Mouse (Mus musculus) hindbrain, embryonic 10.5 days (tissue): ENCODE measurements at regions not wholly inside any gene's neighbourhood (a gene's known extent, or its start where the extent isn't known, plus 50 kb on each side); places are given as distances from the start of the nearest gene placed in this dataset.
"Not testable (repeated sequence)": the region's sequence is repeated elsewhere in the genome, so short reads cannot be mapped to it uniquely, and the experiment has no call there.

Experiments
- DNase-seq: peaks from one replicate; pipeline ENCODE4 v3.0.0-alpha.2; 2017; ENCODE audit warnings: low spot score
- H3K27ac ChIP-seq: fragments of 300-500 bp; sonication (generic); 2 replicates; pipeline ENCODE4 v1.5.1; 2016; ENCODE audit warnings: mild to moderate bottlenecking, moderate library complexity
- H3K27me3 ChIP-seq: fragments of 300-500 bp; sonication (generic); 2 replicates; pipeline ENCODE4 v1.6.1; 2016; ENCODE audit warnings: mild to moderate bottlenecking; ENCODE audit not compliant: poor library complexity, insufficient read depth, severe bottlenecking
- H3K36me3 ChIP-seq: fragments of 300-500 bp; sonication (generic); 2 replicates; pipeline ENCODE4 v1.6.1; 2016; ENCODE audit warnings: mild to moderate bottlenecking, moderate library complexity
- H3K4me1 ChIP-seq: fragments of 300-500 bp; sonication (generic); replicated peaks from 2 replicates; pipeline ENCODE4 v1.6.1; 2016; ENCODE audit warnings: mild to moderate bottlenecking
- H3K4me3 ChIP-seq: fragments of 300-500 bp; sonication (generic); 2 replicates; pipeline ENCODE4 v1.5.1; 2016; ENCODE audit warnings: mild to moderate bottlenecking, moderate library complexity
- H3K9me3 ChIP-seq: fragments of 300-500 bp; sonication (generic); 2 replicates; pipeline ENCODE4 v1.6.1; 2016; ENCODE audit warnings: mild to moderate bottlenecking, moderate library complexity
- WGBS: fragments of 180-500 bp; shearing (Covaris S2); methylation state at CpG from one replicate; pipeline ENCODE4 v1.1.7; 2016; 5-methylcytosine and 5-hydroxymethylcytosine counted together

DNA sequence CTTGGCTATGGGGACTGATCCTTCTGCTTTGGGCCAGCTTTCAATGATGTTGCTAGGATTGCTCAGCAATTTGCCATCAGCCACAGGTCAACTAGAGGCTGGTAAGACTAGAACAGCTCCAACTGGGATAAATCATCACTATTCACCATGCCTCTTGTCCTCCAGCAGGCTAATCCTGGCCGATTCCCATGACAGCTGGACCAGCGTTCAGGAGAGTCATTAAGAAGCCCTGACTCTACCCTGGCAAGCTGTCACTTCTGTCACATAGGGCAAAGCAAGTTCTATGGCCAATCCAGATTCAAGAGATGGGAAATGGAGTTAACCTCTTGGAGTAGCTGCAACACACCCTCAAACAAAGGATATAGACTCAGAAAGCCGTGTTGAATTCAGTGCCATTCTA, 424.4 kb upstream of the Fign start:
- 66% methylated on average over 3 of the region's 3 CpGs for WGBS
- H3K4me1 ChIP-seq = no peaks in the 10 kb centered on the region
- H3K27ac ChIP-seq = no peak overlapping the region
- H3K4me3 ChIP-seq = no peak overlapping the region
- no peak for DNase-seq
- H3K36me3 ChIP-seq = no peaks in the 10 kb centered on the region
- no peaks in the 10 kb centered on the region for H3K27me3 ChIP-seq
- no peaks in the 10 kb centered on the region for H3K9me3 ChIP-seq

- Histone ChIP-seq H3K4me3 (no peak overlapping the region), H3K4me1 (no peaks in the 10 kb centered on the region), H3K27me3 (no peaks in the 10 kb centered on the region), H3K9me3 (no peaks in the 10 kb centered on the region), H3K36me3 (no peaks in the 10 kb centered on the region), H3K27ac (no peak overlapping the region)
- DNase-seq = no peak
Observed at GRCm38 (mm10) chr2:64495725-64496124, 397.9 kb upstream of the Fign start.

DNA sequence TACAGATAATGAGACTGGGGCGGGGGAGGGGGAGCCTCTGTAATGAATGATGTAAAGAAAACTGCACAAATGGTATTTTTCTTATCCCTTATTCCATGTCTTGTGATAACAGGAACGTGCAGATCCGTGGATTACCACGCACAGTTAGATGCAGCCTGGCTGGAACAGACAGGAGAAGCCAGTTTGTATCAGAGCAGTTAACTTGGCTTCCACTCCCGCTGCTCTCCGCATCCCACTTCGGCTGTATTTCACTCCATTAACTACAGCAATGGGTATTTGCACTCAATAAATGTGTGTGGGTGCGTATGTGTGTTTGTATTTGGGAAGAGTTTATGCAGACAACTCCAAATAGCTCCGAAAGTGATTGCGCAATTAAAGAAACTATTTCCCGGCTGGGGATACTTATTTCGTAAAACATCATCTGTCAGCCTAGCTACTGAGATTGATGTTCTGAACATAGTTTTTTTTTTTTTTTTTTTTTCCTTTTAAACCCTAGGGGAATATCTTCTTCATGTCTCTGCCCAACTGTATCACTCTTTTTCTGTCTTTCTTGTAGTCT, 368.7 kb upstream of the Fign start:
- Histone ChIP-seq H3K4me1 (no peaks in the 10 kb centered on the region), H3K27me3 (no peaks in the 10 kb centered on the region), H3K9me3 (no peaks in the 10 kb centered on the region), H3K27ac (no peak overlapping the region), H3K36me3 (no peaks in the 10 kb centered on the region), H3K4me3 (no peak overlapping the region)
- no peak for DNase-seq
- WGBS = 89% methylated on average over 12 of the region's 12 CpGs

DNA sequence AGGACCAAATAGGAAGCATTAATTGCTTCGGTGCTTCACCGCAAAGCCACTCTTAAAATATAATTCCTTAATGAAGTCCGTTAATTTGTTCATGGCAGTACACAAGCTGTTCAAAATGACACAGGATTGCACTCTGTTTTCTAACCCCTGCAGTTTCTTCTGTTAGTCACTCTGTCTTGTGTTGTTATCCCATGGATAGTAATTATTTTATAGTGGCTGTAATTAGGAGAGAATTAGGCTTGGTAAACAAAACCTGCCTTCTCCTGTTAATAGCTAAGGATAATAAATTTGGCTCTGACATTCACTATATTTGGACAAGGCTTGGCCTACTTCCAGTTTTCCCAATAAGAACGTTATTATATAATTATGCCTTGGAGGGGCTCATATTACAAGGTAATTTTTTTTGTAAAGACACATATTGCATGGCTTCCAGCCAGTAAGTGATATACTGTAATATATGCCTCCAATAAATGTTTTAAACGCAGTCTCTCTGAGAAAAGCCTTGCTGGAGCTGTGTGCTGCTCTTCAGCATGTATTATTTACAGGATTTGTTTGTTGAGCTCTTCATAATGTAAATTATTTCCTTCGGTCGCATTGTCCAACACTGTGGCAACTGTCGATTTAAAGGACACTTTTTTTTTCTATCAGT, 364.8 kb upstream of the Fign start:
- Histone ChIP-seq H3K36me3 (no peaks in the 10 kb centered on the region), H3K27ac (no peak overlapping the region), H3K9me3 (no peaks in the 10 kb centered on the region), H3K4me3 (no peak overlapping the region), H3K4me1 (no peaks in the 10 kb centered on the region), H3K27me3 (no peaks in the 10 kb centered on the region)
- no peak for DNase-seq
- WGBS = 91% methylated on average over 8 of the region's 8 CpGs

DNA sequence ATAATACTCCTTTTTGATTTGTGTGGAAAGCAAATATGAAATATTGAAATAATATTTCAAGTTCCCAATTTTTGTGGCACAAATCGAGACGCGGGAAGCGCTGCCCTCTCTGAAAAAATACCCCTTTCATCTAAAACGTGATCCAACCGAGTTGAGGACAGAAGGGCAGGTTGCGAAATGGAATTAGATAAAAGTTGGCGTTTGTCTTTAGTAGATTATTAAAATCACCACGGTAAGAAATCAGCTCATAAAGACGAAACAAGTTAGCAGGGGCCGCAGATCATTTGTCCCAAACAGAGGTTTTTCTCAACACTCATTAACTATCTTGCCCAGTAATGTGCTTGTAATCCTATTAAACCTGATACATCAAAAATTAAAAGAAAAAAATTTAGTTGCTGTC, 364.2 kb upstream of the Fign start:
- no peak overlapping the region for H3K27ac ChIP-seq
- no peak for DNase-seq
- H3K4me1 ChIP-seq = no peaks in the 10 kb centered on the region
- no peaks in the 10 kb centered on the region for H3K27me3 ChIP-seq
- no peaks in the 10 kb centered on the region for H3K9me3 ChIP-seq
- no peak overlapping the region for H3K4me3 ChIP-seq
- WGBS = 92% methylated on average over 11 of the region's 11 CpGs
- H3K36me3 ChIP-seq = no peaks in the 10 kb centered on the region

DNA sequence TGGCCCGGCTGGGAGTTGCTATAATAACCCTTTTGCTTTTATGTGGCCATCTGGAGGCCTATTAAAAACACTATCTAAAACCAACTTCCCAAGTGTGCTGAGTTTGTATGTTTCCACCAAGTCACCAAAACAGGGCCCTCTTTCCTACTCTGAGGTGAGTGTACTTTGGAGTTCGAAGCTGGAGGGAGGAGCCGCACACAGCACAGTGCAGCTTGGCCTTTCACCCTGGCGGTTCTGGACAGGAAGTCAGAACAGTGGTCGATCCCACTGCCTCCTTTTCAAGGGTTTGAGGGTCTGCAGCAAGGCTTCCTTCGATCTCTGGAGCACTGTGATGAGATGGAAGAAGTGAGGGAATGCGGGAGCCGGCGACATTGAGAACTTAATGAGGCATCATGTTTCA, 363.8 kb upstream of the Fign start:
- 88% methylated on average over 9 of the region's 9 CpGs for WGBS
- DNase-seq = no peak
- H3K9me3 ChIP-seq = no peaks in the 10 kb centered on the region
- no peaks in the 10 kb centered on the region for H3K27me3 ChIP-seq
- no peak overlapping the region for H3K27ac ChIP-seq
- H3K4me1 ChIP-seq = no peaks in the 10 kb centered on the region
- H3K4me3 ChIP-seq = no peak overlapping the region
- H3K36me3 ChIP-seq = no peaks in the 10 kb centered on the region

DNA sequence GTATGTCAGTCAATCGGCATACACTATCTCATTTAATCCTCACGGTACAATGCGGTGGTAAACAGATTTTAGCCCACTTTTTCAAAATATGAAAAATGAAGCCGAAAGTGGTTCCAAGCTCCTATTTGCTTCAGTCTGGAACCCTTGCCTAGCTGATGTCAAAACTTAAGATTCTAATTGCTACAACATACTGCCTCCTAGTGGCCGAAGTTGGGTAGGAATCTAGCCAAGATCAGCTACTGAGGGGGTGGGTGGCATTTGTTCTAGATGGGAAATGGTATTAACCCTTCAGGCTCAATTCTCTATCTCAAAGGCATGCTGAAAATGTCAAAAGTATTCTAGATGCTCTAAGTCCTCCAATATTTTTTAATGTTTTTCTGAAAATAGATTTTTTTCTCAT, 360.3 kb upstream of the Fign start:
- Histone ChIP-seq H3K36me3 (no peaks in the 10 kb centered on the region), H3K27me3 (no peaks in the 10 kb centered on the region), H3K4me3 (no peak overlapping the region), H3K9me3 (no peaks in the 10 kb centered on the region), H3K27ac (no peak overlapping the region), H3K4me1 (no peaks in the 10 kb centered on the region)
- WGBS = 64% methylated on average over 5 of the region's 5 CpGs
- peak; percentile 49 for DNase-seq

DNA sequence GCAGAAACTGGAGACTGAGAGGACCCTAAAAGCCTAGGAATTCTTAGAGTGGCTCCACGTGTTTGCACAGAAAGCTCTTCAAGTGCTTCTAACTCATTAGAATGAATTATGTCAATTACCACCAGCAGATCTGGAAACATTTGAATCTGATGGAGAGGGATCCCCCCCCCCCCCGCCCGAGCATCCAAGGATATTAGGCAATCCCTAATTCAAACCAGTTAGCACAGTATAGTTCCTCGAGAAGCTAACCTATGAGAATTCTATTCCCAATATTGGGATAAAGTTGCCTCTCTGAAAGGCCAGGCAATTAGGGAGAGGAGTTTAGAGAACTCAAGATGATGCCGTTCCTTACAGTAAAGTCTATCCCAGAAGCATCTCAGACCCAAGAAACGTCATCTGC, 354.9 kb upstream of the Fign start:
- 83% methylated on average over 6 of the region's 6 CpGs for WGBS
- H3K27ac ChIP-seq = no peak overlapping the region
- H3K27me3 ChIP-seq = no peaks in the 10 kb centered on the region
- H3K4me1 ChIP-seq = 0 out of 2 replicates have a peak, but pooled peaks cover 2% of the 10 kb centered on the region
- no peak for DNase-seq
- H3K4me3 ChIP-seq = no peak overlapping the region
- H3K36me3 ChIP-seq = no peaks in the 10 kb centered on the region
- H3K9me3 ChIP-seq = no peaks in the 10 kb centered on the region

DNA sequence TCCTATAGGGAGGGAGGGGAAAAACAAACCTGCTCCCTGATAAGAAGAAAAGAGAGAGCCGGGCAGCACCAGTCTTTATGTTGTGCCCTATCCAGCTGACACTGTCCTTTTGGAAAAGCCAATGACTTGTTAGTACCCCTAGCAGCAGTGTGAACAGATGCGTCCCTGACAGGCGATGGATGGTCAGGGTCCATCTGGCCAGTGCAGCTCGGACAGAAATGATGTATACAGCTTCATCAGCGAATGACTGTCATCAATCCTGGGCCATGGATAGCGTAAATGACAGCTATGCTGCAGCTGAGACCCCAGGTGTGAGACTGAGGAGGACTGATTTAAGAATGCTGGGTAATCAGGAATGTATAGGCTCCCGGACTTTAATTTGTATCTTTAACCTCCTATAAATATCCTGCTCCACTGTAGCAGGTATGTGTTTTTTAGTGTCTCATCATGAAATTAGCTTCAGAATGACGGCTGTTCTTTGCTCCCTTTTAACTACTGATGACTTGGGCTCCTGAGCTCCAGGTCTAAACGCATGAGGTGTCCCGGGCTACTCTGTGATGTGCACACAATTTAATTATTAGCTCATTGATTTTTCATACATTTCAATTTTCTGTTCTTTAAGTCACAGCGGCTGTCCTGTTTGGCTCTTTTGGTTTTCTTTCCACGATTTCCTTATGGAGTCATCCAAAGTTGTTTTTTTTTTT, 353.9 kb upstream of the Fign start:
- Histone ChIP-seq H3K9me3 (no peaks in the 10 kb centered on the region), H3K27me3 (no peaks in the 10 kb centered on the region), H3K27ac (no peak overlapping the region; the same call in 1 of the 2 replicates), H3K36me3 (no peaks in the 10 kb centered on the region), H3K4me3 (no peak overlapping the region), H3K4me1 (0 out of 2 replicates have a peak, but pooled peaks cover 2% of the 10 kb centered on the region)
- DNase-seq = peak; percentile 52
- WGBS = 73% methylated on average over 12 of the region's 12 CpGs

- DNase-seq = no peak
- no peak overlapping the region for H3K4me3 ChIP-seq
- no peaks in the 10 kb centered on the region for H3K27me3 ChIP-seq
- no peak overlapping the region for H3K27ac ChIP-seq
- H3K4me1 ChIP-seq = no peaks in the 10 kb centered on the region
- WGBS = 89% methylated on average over 3 of the region's 3 CpGs
- H3K36me3 ChIP-seq = no peaks in the 10 kb centered on the region
- no peaks in the 10 kb centered on the region for H3K9me3 ChIP-seq
Observed at GRCm38 (mm10) chr2:64443171-64443570, 345.3 kb upstream of the Fign start.

- Histone ChIP-seq H3K27ac (no peak overlapping the region), H3K4me3 (no peak overlapping the region), H3K4me1 (no peaks in the 10 kb centered on the region), H3K9me3 (no peaks in the 10 kb centered on the region), H3K27me3 (no peaks in the 10 kb centered on the region), H3K36me3 (no peaks in the 10 kb centered on the region)
- WGBS = 90% methylated on average over 2 of the region's 2 CpGs
- DNase-seq = no peak
Observed at GRCm38 (mm10) chr2:64440961-64441360, 343.1 kb upstream of the Fign start.

- H3K27ac ChIP-seq, H3K27me3 ChIP-seq, DNase-seq, H3K4me3 ChIP-seq, H3K4me1 ChIP-seq, H3K9me3 ChIP-seq, H3K36me3 ChIP-seq: not testable (repeated sequence)
Observed at GRCm38 (mm10) chr2:64417129-64417528, 319.3 kb upstream of the Fign start.

DNA sequence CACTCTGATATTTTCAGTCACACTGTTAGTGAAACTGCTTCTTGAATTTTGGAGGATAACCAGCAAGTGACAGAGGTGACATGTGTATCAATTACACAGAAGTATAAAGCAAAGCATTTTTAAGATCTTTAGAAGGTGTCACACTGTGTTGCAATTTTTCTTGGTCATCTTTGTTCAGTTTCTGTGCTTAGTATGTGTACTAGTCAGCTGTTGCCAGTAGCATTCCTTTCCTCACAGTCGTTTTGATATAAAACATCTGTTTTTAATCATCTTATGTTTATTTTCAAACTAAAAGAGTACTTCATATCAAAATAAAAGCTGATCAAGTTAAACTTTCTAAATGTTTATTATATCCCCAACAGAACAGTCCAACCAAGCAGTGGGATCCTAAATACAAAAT, 316.0 kb upstream of the Fign start:
- Histone ChIP-seq H3K27me3 (no peaks in the 10 kb centered on the region), H3K36me3 (no peaks in the 10 kb centered on the region), H3K27ac (no peak overlapping the region), H3K4me3 (no peak overlapping the region), H3K9me3 (no peaks in the 10 kb centered on the region), H3K4me1 (no peaks in the 10 kb centered on the region)
- WGBS = 67% methylated on average over 1 of the region's 1 CpGs
- DNase-seq = no peak
